Mouse (Mus musculus) hindbrain, embryonic 14.5 days (tissue): ENCODE data around the gene Gm27179. TPM values are rescaled to one million over a fixed set of nuclear protein-coding genes. Genes with fewer than 3 reads are reported as not detected.
"Not testable (repeated sequence)": the region's sequence is repeated elsewhere in the genome, so short reads cannot be mapped to it uniquely, and the experiment has no call there.

Source experiments
- ATAC-seq: fragments of 200-750 bp; cut with Nextera tagmentation; 2 replicates; pipeline ENCODE4 v1.8.0; 2017; ENCODE audit warnings: moderate number of reproducible peaks, mild to moderate bottlenecking, moderate TSS enrichment, moderate library complexity; ENCODE audit not compliant: low FRiP score
- DNase-seq: peaks from one replicate; pipeline ENCODE4 v3.0.0-alpha.2; 2015; ENCODE audit warnings: low spot score
- H3K27ac ChIP-seq: fragments of 300-500 bp; sonication (generic); 2 replicates; pipeline ENCODE4 v1.5.1; 2014; ENCODE audit warnings: mild to moderate bottlenecking, moderate library complexity
- H3K27me3 ChIP-seq: fragments of 300-500 bp; sonication (generic); 2 replicates; pipeline ENCODE4 v1.6.1; 2014; ENCODE audit warnings: mild to moderate bottlenecking, low read length, mixed read lengths; ENCODE audit not compliant: control insufficient read depth, insufficient read depth
- H3K36me3 ChIP-seq: fragments of 300-500 bp; sonication (generic); replicated peaks from 2 replicates; pipeline ENCODE4 v1.6.1; 2014; ENCODE audit not compliant: control insufficient read depth, insufficient read depth
- H3K4me1 ChIP-seq: fragments of 300-500 bp; sonication (generic); replicated peaks from 2 replicates; pipeline ENCODE4 v1.6.1; 2014; ENCODE audit warnings: antibody characterized with exemption, low read length, mixed read lengths; ENCODE audit not compliant: control insufficient read depth, insufficient read depth
- H3K4me2 ChIP-seq: fragments of 300-500 bp; sonication (generic); replicated peaks from 2 replicates; pipeline ENCODE4 v1.6.1; 2014; ENCODE audit warnings: mild to moderate bottlenecking, moderate library complexity
- H3K4me3 ChIP-seq: fragments of 300-500 bp; sonication (generic); replicated peaks from 2 replicates; pipeline ENCODE4 v1.5.1; 2014; ENCODE audit warnings: mild to moderate bottlenecking, low read length
- H3K9ac ChIP-seq: fragments of 300-500 bp; sonication (generic); 2 replicates; pipeline ENCODE4 v1.6.1; 2014
- H3K9me3 ChIP-seq: fragments of 300-500 bp; sonication (generic); 2 replicates; pipeline ENCODE4 v1.6.1; 2016; ENCODE audit warnings: low read length; ENCODE audit not compliant: control insufficient read depth
- WGBS: fragments of 180-500 bp; shearing (Covaris S2); extraction: QIAGEN DNeasy Blood & Tissue Kit; methylation state at CpG from one replicate; pipeline ENCODE4 v1.1.7; 2014; 5-methylcytosine and 5-hydroxymethylcytosine counted together
- polyA plus RNA-seq: library from polyadenylated mRNA; unstranded; fragments of >200 nt; fragmentation: Nextera tagmentation; extraction: Ambion mirVana; gene quantifications from 2 replicates; pipeline ENCODE4 v1.2.1, GENCODE M21; 2014

The Gm27179 gene
- polyA plus RNA-seq, 1 experiment from 2014 or later: not detected

GRCm38 (mm10) chr14:69536539-69536938 is 24.2 kb upstream of the Gm27179 start:
- H3K4me2 ChIP-seq, H3K27ac ChIP-seq, H3K4me1 ChIP-seq, H3K4me3 ChIP-seq, ATAC-seq, H3K36me3 ChIP-seq, H3K9ac ChIP-seq, H3K9me3 ChIP-seq, DNase-seq, H3K27me3 ChIP-seq: not testable (repeated sequence)
- no CpG with 5 or more reads among the region's 7 CpGs for WGBS

- not testable (repeated sequence) for H3K36me3 ChIP-seq, H3K27me3 ChIP-seq, H3K4me2 ChIP-seq, ATAC-seq, H3K9ac ChIP-seq, H3K9me3 ChIP-seq, DNase-seq, H3K4me1 ChIP-seq, H3K4me3 ChIP-seq, H3K27ac ChIP-seq
- no CpG with 5 or more reads among the region's 1 CpGs for WGBS
Measured at GRCm38 (mm10) chr14:69526202-69526601, 13.9 kb upstream of the Gm27179 start.

GRCm38 (mm10) chr14:69523001-69523400 is 10.7 kb upstream of the Gm27179 start:
- WGBS: no CpG with 5 or more reads among the region's 1 CpGs
- H3K27me3 ChIP-seq, H3K27ac ChIP-seq: not testable (repeated sequence)

DNA sequence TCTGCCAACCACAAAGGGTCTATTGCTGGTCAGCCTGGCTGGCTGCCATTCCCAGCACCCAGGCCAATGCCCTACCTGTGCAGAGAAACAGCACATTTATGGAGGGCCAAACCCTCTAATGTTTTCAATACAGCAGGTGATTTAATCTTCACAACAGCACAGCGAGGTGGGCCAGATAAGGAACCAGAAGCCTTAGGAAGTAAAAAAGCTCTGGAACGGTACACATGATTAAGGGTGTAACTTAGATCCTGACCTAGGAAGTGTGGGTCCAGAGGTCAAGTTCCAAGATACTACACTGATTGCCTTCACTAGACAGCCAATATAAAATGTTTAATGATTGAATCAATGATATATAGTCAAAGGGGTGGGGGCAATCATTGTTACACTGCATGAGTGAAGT is 8.5 kb upstream of the Gm27179 start:
- WGBS: no CpG with 5 or more reads among the region's 2 CpGs

More at GRCm38 (mm10) chr14:69523001-69523400, 10.7 kb upstream of the Gm27179 start:
- H3K36me3 ChIP-seq, H3K4me3 ChIP-seq, H3K9me3 ChIP-seq, H3K4me1 ChIP-seq, ATAC-seq, DNase-seq, H3K4me2 ChIP-seq, H3K9ac ChIP-seq: not testable (repeated sequence)

DNA sequence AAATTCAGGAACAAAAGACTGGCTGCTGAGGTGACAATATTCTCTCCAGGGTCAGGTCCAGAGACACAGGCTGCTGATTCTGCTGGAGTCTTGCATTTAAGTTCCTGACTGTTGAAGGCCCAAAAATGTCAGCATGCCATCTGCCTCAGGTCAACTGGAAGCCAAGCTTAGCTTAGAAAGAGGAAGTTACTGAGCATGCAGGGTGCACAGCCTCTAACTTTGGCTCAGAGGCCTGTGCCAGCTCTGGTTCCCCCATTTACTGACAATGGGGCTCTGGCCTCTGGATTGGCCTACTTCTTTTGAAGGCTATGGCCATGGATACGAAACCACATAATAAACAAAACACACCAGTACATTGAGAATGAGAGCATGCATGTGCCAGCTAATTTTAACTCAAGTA is 5.3 kb downstream of the Gm27179 start:
- WGBS: no CpG with 5 or more reads among the region's 1 CpGs
- not testable (repeated sequence) for H3K4me1 ChIP-seq, H3K4me2 ChIP-seq, H3K9ac ChIP-seq, H3K9me3 ChIP-seq, H3K27me3 ChIP-seq, H3K27ac ChIP-seq, DNase-seq, H3K4me3 ChIP-seq, H3K36me3 ChIP-seq, ATAC-seq

More for the DNA sequence above, 8.5 kb upstream of the Gm27179 start:
- H3K4me2 ChIP-seq, ATAC-seq, DNase-seq, H3K27ac ChIP-seq, H3K9ac ChIP-seq, H3K4me1 ChIP-seq, H3K27me3 ChIP-seq, H3K9me3 ChIP-seq, H3K36me3 ChIP-seq, H3K4me3 ChIP-seq: not testable (repeated sequence)

GRCm38 (mm10) chr14:69503174-69503573 is 9.2 kb downstream of the Gm27179 start, which contains the start of gene Gm16867:
Gene Gm16867 (minus strand): TSS chr14:69503362.
- no CpG with 5 or more reads among the region's 29 CpGs for WGBS
- not testable (repeated sequence) for H3K9me3 ChIP-seq, H3K36me3 ChIP-seq, H3K9ac ChIP-seq, H3K4me3 ChIP-seq, H3K27ac ChIP-seq, H3K4me2 ChIP-seq, H3K4me1 ChIP-seq, H3K27me3 ChIP-seq, DNase-seq
- peak; percentile 97 for ATAC-seq

DNA sequence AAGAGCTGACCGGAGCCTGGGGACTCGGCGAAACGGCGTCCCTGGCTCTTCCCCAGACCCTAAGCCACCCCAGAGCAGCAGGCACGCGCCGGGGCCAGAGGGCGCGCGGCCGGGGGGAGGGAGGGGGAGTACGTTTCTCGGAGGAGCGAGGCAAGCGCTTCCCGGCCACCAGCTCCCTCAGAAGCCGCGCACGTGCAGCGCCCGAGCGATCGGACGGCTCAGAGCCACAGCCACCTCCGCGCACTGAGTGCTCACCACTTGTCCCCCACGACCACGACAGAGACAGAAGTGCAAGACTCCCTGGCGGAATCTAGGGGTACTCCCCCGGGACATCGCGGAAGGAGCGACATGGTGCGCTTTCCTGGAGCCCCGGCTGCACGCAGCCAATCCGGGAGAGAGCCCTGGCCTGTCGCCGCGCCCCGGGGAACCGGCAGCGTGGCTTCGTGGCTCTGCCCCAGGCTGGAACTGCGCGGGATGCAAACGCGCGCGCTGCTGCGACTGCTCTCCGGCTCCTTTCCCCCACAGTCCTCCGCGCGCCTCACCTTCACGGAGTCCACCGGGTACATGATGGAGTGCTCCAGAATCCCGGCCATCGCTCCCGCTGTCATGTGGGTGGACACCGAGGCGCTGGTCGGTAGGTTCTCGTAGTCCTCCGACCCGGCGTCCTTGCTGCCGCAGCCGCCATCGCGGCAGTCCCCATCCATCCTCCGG is 9.8 kb downstream of the Gm27179 start:
- not testable (repeated sequence) for H3K4me2 ChIP-seq, H3K9ac ChIP-seq, H3K9me3 ChIP-seq, H3K4me1 ChIP-seq, H3K36me3 ChIP-seq, H3K4me3 ChIP-seq, H3K27me3 ChIP-seq, DNase-seq, H3K27ac ChIP-seq
- WGBS: no CpG with 5 or more reads among the region's 73 CpGs
- ATAC-seq: peak; percentile 82

- not testable (repeated sequence) for H3K4me3 ChIP-seq, H3K27me3 ChIP-seq, H3K9ac ChIP-seq, H3K4me2 ChIP-seq, ATAC-seq, H3K4me1 ChIP-seq, H3K36me3 ChIP-seq, H3K9me3 ChIP-seq, DNase-seq, H3K27ac ChIP-seq
Measured at GRCm38 (mm10) chr14:69496259-69496658, 16.1 kb downstream of the Gm27179 start.

DNA sequence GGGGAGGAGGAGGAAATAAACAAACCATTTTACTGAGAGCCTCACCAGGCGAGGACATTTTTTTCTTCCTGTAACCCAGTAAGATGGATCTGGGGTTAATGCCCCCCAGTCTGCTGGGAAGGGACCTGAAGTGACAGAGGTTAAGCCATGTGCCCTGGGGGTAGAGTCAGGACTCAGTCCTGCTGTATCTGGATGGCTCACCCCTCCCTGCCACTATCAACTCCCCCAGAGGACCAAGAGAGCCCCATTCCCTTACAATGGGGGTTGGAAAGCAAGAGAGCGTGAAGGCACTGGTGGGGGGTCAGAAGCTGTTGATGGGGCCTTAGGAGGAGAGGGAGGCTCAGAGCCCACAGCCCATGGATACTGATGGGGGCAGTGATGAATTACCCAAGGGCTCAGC is 17.4 kb downstream of the Gm27179 start:
- no CpG with 5 or more reads among the region's 2 CpGs for WGBS
- not testable (repeated sequence) for H3K9ac ChIP-seq, H3K27me3 ChIP-seq, H3K4me3 ChIP-seq, ATAC-seq, H3K27ac ChIP-seq, DNase-seq, H3K9me3 ChIP-seq, H3K36me3 ChIP-seq, H3K4me2 ChIP-seq, H3K4me1 ChIP-seq

- ATAC-seq, H3K4me1 ChIP-seq, H3K4me2 ChIP-seq, H3K4me3 ChIP-seq, DNase-seq, H3K9ac ChIP-seq, H3K36me3 ChIP-seq, H3K9me3 ChIP-seq, H3K27me3 ChIP-seq, H3K27ac ChIP-seq: not testable (repeated sequence)
- WGBS: no CpG with 5 or more reads among the region's 3 CpGs
Measured at GRCm38 (mm10) chr14:69494522-69494921, 17.8 kb downstream of the Gm27179 start.
